Mouse (Mus musculus) cerebellum, adult 2 months (tissue): ENCODE measurements around the gene Inafm1. TPM values are rescaled to one million over a fixed set of nuclear protein-coding genes. Genes with fewer than 3 reads are reported as not detected.
"Not testable (repeated sequence)": the region's sequence is repeated elsewhere in the genome, so short reads cannot be mapped to it uniquely, and the experiment has no call there.

Source experiments
- DNase-seq, 2 experiments: peaks; one replicate each; pipeline ENCODE4 v3.0.0; 2021
- H3K27ac ChIP-seq: fragments of 200-500 bp; 2 replicates; pipeline ENCODE4 v1.5.1; 2012; ENCODE audit warnings: low read length, control low read depth, inconsistent platforms; ENCODE audit not compliant: insufficient read depth
- H3K27me3 ChIP-seq: fragments of 200-500 bp; 2 replicates; pipeline ENCODE4 v1.6.1; 2012; ENCODE audit warnings: inconsistent platforms, mild to moderate bottlenecking, low read length, moderate library complexity; ENCODE audit not compliant: control insufficient read depth, insufficient read depth
- H3K4me1 ChIP-seq: fragments of 200-500 bp; 2 replicates; pipeline ENCODE4 v1.6.1; 2011; ENCODE audit warnings: low read length; ENCODE audit not compliant: control insufficient read depth, insufficient read depth
- H3K4me3 ChIP-seq: fragments of 200-500 bp; replicated peaks from 2 replicates; pipeline ENCODE3; 2011; ENCODE audit warnings: mild to moderate bottlenecking, low read depth, low read length, control low read depth; ENCODE audit not compliant: insufficient read depth
- CTCF ChIP-seq: fragments of 200-500 bp; IDR thresholded peaks from 2 replicates; pipeline ENCODE4 v1.5.1; 2011; ENCODE audit warnings: low read depth, mild to moderate bottlenecking, control low read depth, low read length, moderate library complexity, borderline replicate concordance; ENCODE audit not compliant: insufficient read depth
- POLR2A ChIP-seq: fragments of 200-500 bp; IDR thresholded peaks from 2 replicates; pipeline ENCODE4 v1.6.1; 2011; ENCODE audit warnings: low read length, control low read depth, borderline replicate concordance; ENCODE audit not compliant: insufficient read depth
- WGBS: fragments of 180-500 bp; shearing (Covaris S2); methylation state at CpG from one replicate; pipeline ENCODE4 v1.1.7; 2018; 5-methylcytosine and 5-hydroxymethylcytosine counted together
- polyA plus RNA-seq: library from polyadenylated mRNA; depleted of rRNA; stranded (reverse); fragments of >200 nt; gene quantifications from 2 replicates; pipeline ENCODE4 v1.2.3, GENCODE M21; 2012

The Inafm1 gene
- polyA plus RNA-seq, 1 experiment, result 60.1 TPM

GRCm38 (mm10) chr7:16308555-16309317 lies 35.3 kb upstream of the Inafm1 start:
- no peak for TF ChIP-seq CTCF
- TF ChIP-seq POLR2A, result no peak
- 29% methylated on average over 16 of the region's 16 CpGs for WGBS
- H3K4me1 ChIP-seq, result peaks cover 11% of the 10 kb centered on the region
- peak overlapping the region; percentile 91 for H3K4me3 ChIP-seq
- H3K27me3 ChIP-seq, result no peaks in the 10 kb centered on the region
- DNase-seq, result no peak
- peak overlapping the region; percentile 66 for H3K27ac ChIP-seq

- Histone ChIP-seq H3K4me3 (peak within 1 kb of the TSS; percentile 91), H3K27ac (peak within 1 kb of the TSS; percentile 66)
- DNase-seq, H3K27me3 ChIP-seq, H3K4me1 ChIP-seq: not testable (repeated sequence)
- 75% methylated on average over 1 of the region's 1 CpGs for WGBS
Measured at GRCm38 (mm10) chr7:16308093-16308492, 34.7 kb upstream of the Inafm1 start, which contains the start of gene Bbc3. Gene Bbc3, plus strand, starts transcription at chr7:16308393.

- not testable (repeated sequence) for H3K4me1 ChIP-seq, H3K27me3 ChIP-seq, H3K4me3 ChIP-seq, DNase-seq, H3K27ac ChIP-seq
- WGBS, result 79% methylated on average over 6 of the region's 6 CpGs
Measured at GRCm38 (mm10) chr7:16307141-16307540, 33.7 kb upstream of the Inafm1 start.

GRCm38 (mm10) chr7:16299419-16300035 lies 26.1 kb upstream of the Inafm1 start:
- TF ChIP-seq POLR2A, result peak; percentile 80; the same call in 1 of the 2 replicates
- TF ChIP-seq CTCF, result no peak
- H3K27me3 ChIP-seq, result no peaks in the 10 kb centered on the region

GRCm38 (mm10) chr7:16298927-16299326 lies 25.5 kb upstream of the Inafm1 start:
- peaks cover 18% of the 10 kb centered on the region for H3K4me1 ChIP-seq
- 77% methylated on average over 5 of the region's 5 CpGs for WGBS
- no peak for TF ChIP-seq POLR2A
- TF ChIP-seq CTCF, result no peak
- no peak for DNase-seq
- peak overlapping the region; percentile 91 for H3K27ac ChIP-seq
- H3K27me3 ChIP-seq, result no peaks in the 10 kb centered on the region
- peak overlapping the region; percentile 88 for H3K4me3 ChIP-seq

More at GRCm38 (mm10) chr7:16299419-16300035, 26.1 kb upstream of the Inafm1 start:
- DNase-seq, result peak; percentile 95 to 98
- peak overlapping the region; percentile 88 for H3K4me3 ChIP-seq
- peaks cover 18% of the 10 kb centered on the region for H3K4me1 ChIP-seq
- under 1% methylated on average over 52 of the region's 52 CpGs for WGBS
- H3K27ac ChIP-seq, result peak overlapping the region; percentile 91

GRCm38 (mm10) chr7:16297616-16298015 lies 24.2 kb upstream of the Inafm1 start:
- no peak for TF ChIP-seq CTCF
- no peak for TF ChIP-seq POLR2A
- Histone ChIP-seq H3K4me1 (peaks cover 18% of the 10 kb centered on the region), H3K4me3 (no peak overlapping the region), H3K27me3 (no peaks in the 10 kb centered on the region), H3K27ac (0 out of 2 replicates have a peak overlapping the region, but pooled peaks have one; percentile 16)
- DNase-seq, result no peak
- 70% methylated on average over 2 of the region's 2 CpGs for WGBS

GRCm38 (mm10) chr7:16296766-16297390 lies 23.5 kb upstream of the Inafm1 start:
- H3K27me3 ChIP-seq, result no peaks in the 10 kb centered on the region
- 1% methylated on average over 22 of the region's 22 CpGs for WGBS
- H3K4me3 ChIP-seq, result peak overlapping the region; percentile 62
- H3K27ac ChIP-seq, result peak overlapping the region; percentile 93
- peaks cover 18% of the 10 kb centered on the region for H3K4me1 ChIP-seq
- DNase-seq, result peak; percentile 88 to 92
- TF ChIP-seq CTCF (peak; percentile 40; the same call in 1 of the 2 replicates), POLR2A (peak; percentile 66; the same call in 1 of the 2 replicates)

- Histone ChIP-seq H3K27ac (peak overlapping the region; percentile 93), H3K27me3 (no peaks in the 10 kb centered on the region), H3K4me3 (no peak overlapping the region), H3K4me1 (peaks cover 18% of the 10 kb centered on the region)
- 36% methylated on average over 2 of the region's 2 CpGs for WGBS
- no peak for TF ChIP-seq POLR2A
- no peak for TF ChIP-seq CTCF
- DNase-seq, result no peak
Measured at GRCm38 (mm10) chr7:16296146-16296545, 22.7 kb upstream of the Inafm1 start.
